Mouse (Mus musculus): Measurements from ENCODE around the gene Ttc9c.
"Not testable (repeated sequence)": the region's sequence is repeated elsewhere in the genome, so short reads cannot be mapped to it uniquely, and the experiment has no call there.

The Ttc9c gene

GRCm38 (mm10) chr19:8818801-8819595, at the start of gene Ttc9c:
Gene Ttc9c, minus strand, starts transcription at chr19:8819333.
- peak; percentile 99 for DNase-seq (ENCODE audit: low spot score)

GRCm38 (mm10) chr19:8864265-8864664, 45.1 kb upstream of the Ttc9c start:
- DNase-seq (ENCODE audit: low spot score): no peak

GRCm38 (mm10) chr19:8859018-8859417, 39.9 kb upstream of the Ttc9c start:
- DNase-seq (ENCODE audit: low spot score): no peak

- DNase-seq (ENCODE audit: low spot score): peak; percentile 61
Observed at GRCm38 (mm10) chr19:8857689-8858088, 38.6 kb upstream of the Ttc9c start.

- no peak for DNase-seq (ENCODE audit: low spot score)
Observed at GRCm38 (mm10) chr19:8853117-8853516, 34.0 kb upstream of the Ttc9c start.

GRCm38 (mm10) chr19:8852236-8852928, 33.2 kb upstream of the Ttc9c start:
- no peak for DNase-seq (ENCODE audit: low spot score)

GRCm38 (mm10) chr19:8851639-8852038, 32.5 kb upstream of the Ttc9c start:
- peak; percentile 48 for DNase-seq (ENCODE audit: low spot score)

GRCm38 (mm10) chr19:8850402-8850901, 31.3 kb upstream of the Ttc9c start, which contains the start of gene Lrrn4cl:
Gene Lrrn4cl, plus strand, starts transcription at chr19:8850768.
- DNase-seq (ENCODE audit: low spot score): no peak

GRCm38 (mm10) chr19:8848356-8848755, 29.2 kb upstream of the Ttc9c start:
- DNase-seq (ENCODE audit: low spot score): no peak

GRCm38 (mm10) chr19:8844371-8845129, 25.4 kb upstream of the Ttc9c start:
- peak; percentile 81 for DNase-seq (ENCODE audit: low spot score)

GRCm38 (mm10) chr19:8842961-8843360, 23.8 kb upstream of the Ttc9c start:
- peak; percentile 46 for DNase-seq (ENCODE audit: low spot score)

GRCm38 (mm10) chr19:8841012-8841411, 21.9 kb upstream of the Ttc9c start:
- DNase-seq (ENCODE audit: low spot score): no peak

GRCm38 (mm10) chr19:8839908-8840791, 21.0 kb upstream of the Ttc9c start:
- DNase-seq (ENCODE audit: low spot score): peak; percentile 82

- no peak for DNase-seq (ENCODE audit: low spot score)
Observed at GRCm38 (mm10) chr19:8839103-8839907, 20.2 kb upstream of the Ttc9c start, which contains the start of gene Gng3. Gene Gng3, minus strand, starts transcription at chr19:8839194.

GRCm38 (mm10) chr19:8838041-8838730, 19.1 kb upstream of the Ttc9c start:
- DNase-seq (ENCODE audit: low spot score): no peak

GRCm38 (mm10) chr19:8837251-8837791, 18.2 kb upstream of the Ttc9c start, which contains the start of gene Bscl2:
Gene Bscl2, plus strand, starts transcription at chr19:8837467.
- DNase-seq (ENCODE audit: low spot score): peak; percentile 80

- DNase-seq (ENCODE audit: low spot score): not testable (repeated sequence)
Observed at GRCm38 (mm10) chr19:8836327-8836726, 17.2 kb upstream of the Ttc9c start.

GRCm38 (mm10) chr19:8832971-8833370, 13.8 kb upstream of the Ttc9c start:
- DNase-seq (ENCODE audit: low spot score): no peak

GRCm38 (mm10) chr19:8831262-8831661, 12.1 kb upstream of the Ttc9c start:
- DNase-seq (ENCODE audit: low spot score): no peak
